Mouse (Mus musculus) heart, embryonic 11.5 days (tissue): ENCODE data around the gene L3mbtl1. TPM values are rescaled to one million over a fixed set of nuclear protein-coding genes. Genes with fewer than 3 reads are reported as not detected.

Source experiments
- ATAC-seq: fragments of 200-750 bp; cut with Nextera tagmentation; replicated peaks from 2 replicates; pipeline ENCODE4 v1.8.0; 2017; ENCODE audit warnings: moderate library complexity; ENCODE audit not compliant: insufficient number of reproducible peaks, low FRiP score, low TSS enrichment
- H3K27ac ChIP-seq: fragments of 300-500 bp; sonication (generic); 2 replicates; pipeline ENCODE4 v1.5.1; 2014; ENCODE audit warnings: mild to moderate bottlenecking, low read depth, low read length
- H3K27me3 ChIP-seq: fragments of 300-500 bp; sonication (generic); 2 replicates; pipeline ENCODE4 v1.6.1; 2014; ENCODE audit warnings: mild to moderate bottlenecking, low read length, mixed read lengths; ENCODE audit not compliant: control insufficient read depth, insufficient read depth
- H3K36me3 ChIP-seq: fragments of 300-500 bp; sonication (generic); 2 replicates; pipeline ENCODE4 v1.6.1; 2014; ENCODE audit warnings: mild to moderate bottlenecking, low read length, moderate library complexity, mixed read lengths; ENCODE audit not compliant: control insufficient read depth, insufficient read depth
- H3K4me1 ChIP-seq: fragments of 300-500 bp; sonication (generic); 2 replicates; pipeline ENCODE4 v1.6.1; 2014; ENCODE audit warnings: low read length; ENCODE audit not compliant: control insufficient read depth, insufficient read depth
- H3K4me2 ChIP-seq: fragments of 300-500 bp; sonication (generic); 2 replicates; pipeline ENCODE4 v1.6.1; 2014; ENCODE audit warnings: mild to moderate bottlenecking, moderate library complexity
- H3K4me3 ChIP-seq: fragments of 300-500 bp; sonication (generic); 2 replicates; pipeline ENCODE4 v1.5.1; 2014; ENCODE audit warnings: low read depth, low read length
- H3K9ac ChIP-seq: fragments of 300-500 bp; sonication (generic); 2 replicates; pipeline ENCODE4 v1.6.1; 2014; ENCODE audit warnings: mild to moderate bottlenecking, low read depth, low read length, moderate library complexity
- H3K9me3 ChIP-seq: fragments of 300-500 bp; sonication (generic); replicated peaks from 2 replicates; pipeline ENCODE4 v1.6.1; 2016; ENCODE audit warnings: low read length; ENCODE audit not compliant: control insufficient read depth
- WGBS: fragments of 180-500 bp; shearing (Covaris S2); extraction: QIAGEN DNeasy Blood & Tissue Kit; methylation state at CpG from one replicate; pipeline ENCODE4 v1.1.7; 2014; ENCODE audit not compliant: insufficient replicate concordance; 5-methylcytosine and 5-hydroxymethylcytosine counted together
- polyA plus RNA-seq: library from polyadenylated mRNA; unstranded; fragments of >200 nt; fragmentation: Nextera tagmentation; extraction: Ambion mirVana; gene quantifications from 2 replicates; pipeline ENCODE4 v1.2.1, GENCODE M21; 2014

The L3mbtl1 gene
- polyA plus RNA-seq, 1 experiment from 2014 or later: not detected

DNA sequence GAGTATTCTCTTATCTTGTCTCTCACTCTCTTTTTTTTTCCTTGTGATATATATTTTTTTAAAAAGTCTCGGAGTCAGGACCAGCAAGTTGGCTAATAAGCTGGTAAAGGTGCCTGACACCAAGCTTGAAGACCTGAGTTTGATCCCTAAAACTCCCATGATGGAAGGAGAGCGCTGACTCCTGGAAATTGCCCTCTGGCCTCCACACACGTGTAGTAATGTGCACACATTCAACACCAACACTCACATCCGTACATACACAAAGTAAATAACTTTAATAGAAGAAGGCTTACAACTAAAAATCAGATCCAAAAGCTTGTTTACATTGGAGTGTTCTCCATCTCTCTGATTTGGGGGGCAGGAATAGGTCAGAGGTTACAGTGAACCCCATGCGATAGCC lies 29.9 kb downstream of the L3mbtl1 start:
- no peak overlapping the region for H3K4me3 ChIP-seq
- no peaks in the 10 kb centered on the region for H3K9me3 ChIP-seq
- no peak overlapping the region for H3K9ac ChIP-seq
- no peaks in the 10 kb centered on the region for H3K36me3 ChIP-seq
- no peaks in the 10 kb centered on the region for H3K27me3 ChIP-seq
- 69% methylated on average over 5 of the region's 5 CpGs for WGBS
- H3K27ac ChIP-seq: no peak overlapping the region
- no peak for ATAC-seq
- H3K4me1 ChIP-seq: no peaks in the 10 kb centered on the region
- no peak overlapping the region for H3K4me2 ChIP-seq

DNA sequence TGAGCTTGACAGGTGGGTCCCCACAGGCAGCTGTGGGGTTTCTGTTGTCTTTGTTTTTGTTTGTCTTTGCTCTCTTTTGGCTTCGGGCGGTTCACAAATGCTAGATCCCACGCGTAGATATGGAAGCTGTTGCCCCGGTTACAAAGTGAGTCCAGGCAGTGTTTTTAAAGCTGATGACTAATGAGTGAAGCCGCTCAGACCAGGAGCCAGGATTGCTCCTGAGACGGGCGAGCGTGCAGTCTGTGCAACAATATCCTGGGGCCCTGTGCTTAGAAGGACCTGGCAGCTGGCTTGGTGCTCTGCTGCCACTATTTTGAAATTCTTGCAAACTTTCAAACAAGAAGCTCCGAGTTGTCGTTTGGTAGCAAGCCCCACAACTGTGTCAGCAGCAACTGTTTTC lies 30.4 kb downstream of the L3mbtl1 start:
- no peak overlapping the region for H3K4me2 ChIP-seq
- 28% methylated on average over 11 of the region's 11 CpGs for WGBS
- no peaks in the 10 kb centered on the region for H3K27me3 ChIP-seq
- no peak overlapping the region for H3K4me3 ChIP-seq
- ATAC-seq: no peak
- no peaks in the 10 kb centered on the region for H3K36me3 ChIP-seq
- no peak overlapping the region for H3K9ac ChIP-seq
- H3K4me1 ChIP-seq: no peaks in the 10 kb centered on the region
- H3K9me3 ChIP-seq: no peaks in the 10 kb centered on the region
- H3K27ac ChIP-seq: no peak overlapping the region

DNA sequence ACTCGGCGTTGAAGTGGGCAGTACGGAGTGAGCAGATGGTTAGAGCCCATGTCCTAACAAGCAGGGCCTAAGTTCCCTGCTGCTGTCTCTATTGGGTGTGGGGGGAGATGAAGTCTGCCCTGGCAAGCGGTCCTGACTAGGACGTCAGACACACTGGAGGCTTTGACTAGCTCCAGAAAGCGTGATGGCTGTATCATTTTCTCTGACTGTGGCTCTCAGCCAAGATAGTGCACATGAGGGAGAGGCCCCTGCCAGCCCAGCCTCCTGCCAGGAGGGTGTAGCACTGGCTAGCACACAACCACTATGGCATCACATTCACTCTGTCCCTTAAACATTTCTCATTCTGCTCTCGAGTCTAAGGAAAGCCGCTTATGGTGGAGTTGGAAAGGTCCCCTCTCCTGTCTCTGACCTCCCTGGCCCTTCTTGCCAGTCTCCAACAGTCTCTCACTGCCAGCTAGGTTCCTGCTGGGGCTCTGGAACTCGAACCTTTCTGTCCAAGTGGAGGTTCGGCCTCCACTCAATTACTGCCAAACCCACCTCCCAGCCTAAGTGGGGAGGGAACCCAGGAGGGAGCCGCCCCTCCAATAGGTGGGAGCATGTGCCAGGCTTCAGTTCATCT lies 32.0 kb downstream of the L3mbtl1 start:
- H3K4me1 ChIP-seq: no peaks in the 10 kb centered on the region
- no peak overlapping the region for H3K4me3 ChIP-seq
- no peak for ATAC-seq
- no peaks in the 10 kb centered on the region for H3K36me3 ChIP-seq
- 71% methylated on average over 11 of the region's 11 CpGs for WGBS
- H3K4me2 ChIP-seq: no peak overlapping the region
- H3K27ac ChIP-seq: no peak overlapping the region
- H3K27me3 ChIP-seq: no peaks in the 10 kb centered on the region
- no peak overlapping the region for H3K9ac ChIP-seq
- no peaks in the 10 kb centered on the region for H3K9me3 ChIP-seq

DNA sequence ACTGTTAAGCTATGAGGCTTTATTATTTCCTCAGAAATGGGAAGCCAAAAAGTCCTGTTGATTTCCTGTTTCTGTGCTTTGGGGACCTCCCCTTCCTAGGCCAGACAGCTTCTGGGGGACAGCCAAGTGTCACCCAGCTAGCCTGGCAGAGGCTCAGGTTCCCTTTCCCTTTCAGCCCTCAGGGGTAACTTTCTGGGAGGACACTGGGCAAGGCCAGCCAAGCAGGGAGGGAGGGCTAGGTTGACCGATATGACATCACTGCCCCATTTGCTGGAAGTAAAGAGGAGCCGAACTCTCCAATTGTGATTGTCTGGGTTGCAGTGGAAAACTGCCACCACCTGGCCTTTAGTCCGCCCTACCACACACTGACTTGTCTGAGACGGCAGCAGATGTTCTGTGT lies 32.7 kb downstream of the L3mbtl1 start:
- Histone ChIP-seq H3K9me3 (no peaks in the 10 kb centered on the region), H3K36me3 (no peaks in the 10 kb centered on the region), H3K27ac (no peak overlapping the region), H3K4me1 (no peaks in the 10 kb centered on the region), H3K4me3 (no peak overlapping the region), H3K4me2 (no peak overlapping the region), H3K27me3 (no peaks in the 10 kb centered on the region), H3K9ac (no peak overlapping the region)
- no peak for ATAC-seq
- 78% methylated on average over 4 of the region's 4 CpGs for WGBS

DNA sequence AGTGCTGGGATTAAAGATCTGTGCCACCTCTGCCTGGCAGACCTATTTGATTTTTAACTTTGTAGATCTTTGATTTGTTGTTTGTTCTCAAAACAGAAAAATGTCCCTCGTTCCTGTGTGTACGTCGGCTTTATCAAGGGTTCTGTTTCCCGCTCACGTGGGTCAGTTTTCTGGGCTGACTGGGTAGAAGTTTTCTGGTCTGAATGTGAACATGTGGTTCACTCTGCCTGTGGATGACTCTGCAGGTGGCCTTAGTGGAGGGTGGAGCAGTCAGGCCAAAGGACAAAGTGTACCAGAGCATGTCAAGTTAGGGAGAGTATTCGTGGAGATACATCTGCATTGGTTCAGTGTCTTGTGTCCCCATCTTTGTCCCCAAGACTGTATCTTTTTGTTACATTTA lies 41.1 kb downstream of the L3mbtl1 start:
- WGBS: 77% methylated on average over 6 of the region's 6 CpGs

DNA sequence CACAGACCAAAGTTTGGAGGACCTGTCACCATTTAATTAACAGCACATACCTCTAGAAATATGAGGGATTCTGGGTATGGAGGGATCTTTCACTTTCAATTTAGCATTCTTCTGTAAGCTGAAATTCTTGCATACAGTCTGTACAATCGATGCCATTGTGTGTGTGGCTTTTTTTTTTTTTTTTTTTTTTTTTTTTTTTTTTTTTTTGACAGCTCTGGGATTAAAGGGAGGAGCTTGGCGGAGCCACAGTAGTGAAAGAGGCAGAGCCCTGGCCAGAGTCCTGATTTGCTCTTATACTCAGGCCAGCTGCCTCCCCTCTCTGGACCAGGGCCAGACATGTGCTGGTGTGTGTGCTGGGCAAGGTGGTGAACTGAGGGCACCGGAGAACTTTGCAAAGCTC lies 42.7 kb downstream of the L3mbtl1 start:
- no peak overlapping the region for H3K27ac ChIP-seq
- H3K4me2 ChIP-seq: no peak overlapping the region
- H3K9ac ChIP-seq: no peak overlapping the region
- ATAC-seq: no peak; the same call in 1 of the 2 replicates
- no peaks in the 10 kb centered on the region; the same call in 1 of the 2 replicates for H3K27me3 ChIP-seq
- no peaks in the 10 kb centered on the region for H3K4me1 ChIP-seq
- no peaks in the 10 kb centered on the region for H3K9me3 ChIP-seq
- H3K4me3 ChIP-seq: no peak overlapping the region
- no peaks in the 10 kb centered on the region for H3K36me3 ChIP-seq
- 67% methylated on average over 3 of the region's 3 CpGs for WGBS

More for the DNA sequence above, 41.1 kb downstream of the L3mbtl1 start:
- no peak overlapping the region for H3K4me3 ChIP-seq
- no peaks in the 10 kb centered on the region for H3K9me3 ChIP-seq
- no peak overlapping the region for H3K27ac ChIP-seq
- no peak overlapping the region for H3K4me2 ChIP-seq
- H3K36me3 ChIP-seq: no peaks in the 10 kb centered on the region
- no peak for ATAC-seq
- H3K27me3 ChIP-seq: no peaks in the 10 kb centered on the region
- H3K9ac ChIP-seq: no peak overlapping the region
- no peaks in the 10 kb centered on the region for H3K4me1 ChIP-seq

DNA sequence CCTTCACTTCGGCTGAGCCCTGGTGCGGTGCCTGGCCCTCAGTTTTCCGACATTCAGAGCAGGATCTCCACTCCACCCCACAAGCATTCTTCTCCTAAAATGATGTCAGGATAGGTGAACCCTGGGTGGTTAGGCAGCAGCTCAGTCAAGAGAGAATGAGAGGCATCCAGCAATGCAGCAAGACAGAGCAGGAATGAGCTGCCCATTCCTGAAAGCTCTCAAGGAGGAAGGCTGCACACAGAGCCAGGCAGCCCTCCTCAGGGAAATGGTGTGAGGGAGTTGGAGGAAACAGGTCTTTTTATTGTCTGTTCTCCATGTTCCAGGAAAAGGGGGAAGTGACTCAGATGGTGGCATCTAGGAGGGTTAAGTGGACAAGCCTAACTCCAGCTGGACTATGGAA lies 43.5 kb downstream of the L3mbtl1 start:
- no peak for ATAC-seq
- no peaks in the 10 kb centered on the region for H3K36me3 ChIP-seq
- H3K4me2 ChIP-seq: no peak overlapping the region
- no peaks in the 10 kb centered on the region for H3K4me1 ChIP-seq
- H3K9ac ChIP-seq: no peak overlapping the region
- H3K9me3 ChIP-seq: no peaks in the 10 kb centered on the region
- H3K4me3 ChIP-seq: no peak overlapping the region
- no peak overlapping the region for H3K27ac ChIP-seq
- no peaks in the 10 kb centered on the region; the same call in 1 of the 2 replicates for H3K27me3 ChIP-seq
- WGBS: 68% methylated on average over 3 of the region's 3 CpGs

DNA sequence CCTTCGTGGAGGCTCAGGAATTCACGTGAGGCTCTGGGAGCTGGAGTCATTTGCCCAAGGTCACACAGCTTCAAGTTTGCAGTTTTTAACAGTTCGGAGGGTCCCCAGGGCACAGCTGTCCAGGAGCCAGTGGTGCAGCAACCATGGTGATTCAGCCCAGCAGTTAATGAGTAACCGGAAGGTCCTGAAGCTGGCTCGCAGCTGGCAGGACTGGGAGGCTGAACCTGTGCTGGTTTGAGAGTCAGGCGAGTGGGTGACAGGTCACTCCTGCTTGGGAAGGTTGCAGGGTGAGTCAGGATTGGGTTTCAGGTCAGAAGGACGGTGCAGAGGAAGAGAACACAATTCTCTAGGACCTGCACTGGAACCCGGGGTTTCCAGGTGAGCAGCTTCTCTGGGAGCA lies 43.9 kb downstream of the L3mbtl1 start, which contains the start of gene Sgk2:
Gene Sgk2 (plus strand): TSS at position 113 of the 400 bp plus-strand sequence.
- no peak for ATAC-seq
- no peaks in the 10 kb centered on the region for H3K36me3 ChIP-seq
- no peak within 1 kb of the TSS for H3K27ac ChIP-seq
- no peak within 1 kb of the TSS for H3K9ac ChIP-seq
- no peak within 1 kb of the TSS for H3K4me3 ChIP-seq
- no peaks in the 10 kb centered on the region for H3K4me1 ChIP-seq
- no peaks in the 10 kb centered on the region for H3K9me3 ChIP-seq
- 54% methylated on average over 8 of the region's 8 CpGs for WGBS
- H3K4me2 ChIP-seq: no peak within 1 kb of the TSS
- no peaks in the 10 kb centered on the region; the same call in 1 of the 2 replicates for H3K27me3 ChIP-seq

DNA sequence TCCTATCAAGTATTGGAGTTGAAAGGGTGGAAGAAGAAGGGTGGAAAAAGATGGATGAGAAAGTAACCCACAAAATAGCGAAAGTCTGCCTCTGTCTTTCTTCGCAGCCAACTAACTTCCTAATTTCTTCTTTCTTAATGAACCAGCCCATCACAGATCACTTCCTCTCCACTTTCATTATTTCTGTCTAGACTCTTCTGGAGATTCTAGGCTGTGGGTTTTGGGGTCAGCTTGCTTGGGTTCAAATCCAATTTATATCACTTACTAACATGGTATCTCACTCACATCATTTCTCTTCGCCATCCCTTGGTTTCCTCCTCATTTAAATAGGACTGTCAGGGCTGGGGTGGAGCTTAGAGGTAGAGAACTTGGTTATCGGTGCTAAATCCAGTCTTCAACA lies 45.0 kb downstream of the L3mbtl1 start:
- no peaks in the 10 kb centered on the region for H3K9me3 ChIP-seq
- no peak for ATAC-seq
- 84% methylated on average over 4 of the region's 4 CpGs for WGBS
- H3K4me2 ChIP-seq: no peak overlapping the region
- no peaks in the 10 kb centered on the region for H3K36me3 ChIP-seq
- no peak overlapping the region for H3K9ac ChIP-seq
- no peaks in the 10 kb centered on the region for H3K4me1 ChIP-seq
- H3K27me3 ChIP-seq: no peaks in the 10 kb centered on the region; the same call in 1 of the 2 replicates
- no peak overlapping the region for H3K4me3 ChIP-seq
- no peak overlapping the region for H3K27ac ChIP-seq
